Comparison of ENCODE assay signal across 18 mouse cellular contexts in genomic region chr16:95742740-95743030, GRCm38 (mm10). TPM values are rescaled to one million over a fixed set of nuclear protein-coding genes. Genes with fewer than 3 reads are reported as not detected.
A peak's percentile ranks its signal among the peaks of the same experiment; 100 is the strongest.
DNase-seq lines count a peak whose midpoint lies in the region; ATAC-seq and TF ChIP-seq lines count a peak whose summit lies in the region.
"Had no signal": no experiment of that assay in that cellular context is flagged by ENCODE, and none has a peak within 500 bp of the region (broad histone marks: within the 10 kb centered on the region; RNA-seq: fewer than 3 reads in every experiment).

No protein-coding gene starts in this region.

- no peak for DNase-seq in gastrocnemius, adult 2 months
- no peak for DNase-seq in gastrocnemius, postnatal 36 days
- no peak for DNase-seq in kidney, adult 11 months
- peak; percentile 36 for DNase-seq in A20 (ENCODE audit: low read depth, low spot score)
- DNase-seq in thymus, adult 18-20 months: no peak
- DNase-seq in cerebellum, adult 9-11 months: no peak
- DNase-seq: adrenal gland, postnatal 10 days; cerebellum, adult 11-12 months; gastrocnemius, postnatal 25 days; right cerebral cortex, adult 18-20 months; thymus, postnatal 14 days had no signal

- ATAC-seq in kidney, embryonic 16.5 days (ENCODE audit: low FRiP score, low TSS enrichment): peak; percentile 55; the same call in 1 of the 2 replicates
- ATAC-seq in intestine, embryonic 15.5 days: no peak
- ATAC-seq: midbrain, embryonic 16.5 days had no signal

- H3K4me3 ChIP-seq in gastrocnemius, adult 2 months: no peak overlapping the region
- no peak overlapping the region for H3K4me3 ChIP-seq in kidney, embryonic 16.5 days (ENCODE audit: low read length)
- no peak overlapping the region for H3K4me3 ChIP-seq in intestine, embryonic 15.5 days (replicated peaks)
- H3K4me3 ChIP-seq: embryonic facial prominence, embryonic 15.5 days; forebrain, embryonic 12.5 days; heart, embryonic 13.5 days; limb, embryonic 15.5 days had no signal

- intact Hi-C loops in gastrocnemius, adult 2 months (cut with DNase I): loop anchor here (5.0 kb wide), 1 partner anchor 40 kb away; the partner anchor contains the start of gene Ets2
- intact Hi-C loops in gastrocnemius, postnatal 36 days (cut with DNase I): no loop called here

- H3K27ac ChIP-seq in gastrocnemius, adult 2 months: peak overlapping the region; percentile 69
- 0 out of 2 replicates have a peak overlapping the region, but pooled peaks have one; percentile 61 for H3K27ac ChIP-seq in kidney, embryonic 16.5 days (ENCODE audit: low read length)
- peak overlapping the region; percentile 61 for H3K27ac ChIP-seq in intestine, embryonic 15.5 days
- H3K27ac ChIP-seq: embryonic facial prominence, embryonic 15.5 days; forebrain, embryonic 12.5 days; heart, embryonic 13.5 days; limb, embryonic 15.5 days had no signal

- peaks cover 19% of the 10 kb centered on the region for H3K4me1 ChIP-seq in kidney, embryonic 16.5 days (ENCODE audit: insufficient read depth, low read length)
- H3K4me1 ChIP-seq in intestine, embryonic 15.5 days (replicated peaks): peaks cover 8% of the 10 kb centered on the region; the same call in 1 of the 2 replicates
- H3K4me1 ChIP-seq: forebrain, embryonic 12.5 days had no signal

- no peaks in the 10 kb centered on the region for H3K27me3 ChIP-seq in kidney, embryonic 16.5 days (ENCODE audit: insufficient read depth, low read length)
- H3K27me3 ChIP-seq in intestine, embryonic 15.5 days (replicated peaks): no peaks in the 10 kb centered on the region
- H3K27me3 ChIP-seq: embryonic facial prominence, embryonic 15.5 days; forebrain, embryonic 12.5 days; heart, embryonic 13.5 days; limb, embryonic 15.5 days had no signal

- no peak overlapping the region for H3K4me2 ChIP-seq in kidney, embryonic 16.5 days (replicated peaks; ENCODE audit: low read depth, low read length)
- H3K4me2 ChIP-seq in intestine, embryonic 15.5 days (replicated peaks): 0 out of 2 replicates have a peak overlapping the region, but pooled peaks have one; percentile 15
- H3K4me2 ChIP-seq: embryonic facial prominence, embryonic 15.5 days; forebrain, embryonic 12.5 days; heart, embryonic 13.5 days; limb, embryonic 15.5 days had no signal

- no peaks in the 10 kb centered on the region for H3K36me3 ChIP-seq in kidney, embryonic 16.5 days (ENCODE audit: insufficient read depth, low read length)
- no peaks in the 10 kb centered on the region for H3K36me3 ChIP-seq in intestine, embryonic 15.5 days
- H3K36me3 ChIP-seq: embryonic facial prominence, embryonic 15.5 days; forebrain, embryonic 12.5 days; heart, embryonic 13.5 days; limb, embryonic 15.5 days had no signal

- H3K9me3 ChIP-seq in kidney, embryonic 16.5 days (ENCODE audit: low read length): no peaks in the 10 kb centered on the region
- no peaks in the 10 kb centered on the region for H3K9me3 ChIP-seq in intestine, embryonic 15.5 days
- H3K9me3 ChIP-seq: embryonic facial prominence, embryonic 15.5 days; forebrain, embryonic 12.5 days; heart, embryonic 13.5 days; limb, embryonic 15.5 days had no signal

- whole genome bisulfite sequencing in kidney, embryonic 16.5 days: 9% methylated on average over 6 of the region's 6 CpGs
- 25% methylated on average over 6 of the region's 6 CpGs for WGBS in intestine, embryonic 15.5 days

- no peak overlapping the region for H3K9ac ChIP-seq in kidney, embryonic 16.5 days (replicated peaks; ENCODE audit: low read length)
- H3K9ac ChIP-seq in intestine, embryonic 15.5 days: no peak overlapping the region
- H3K9ac ChIP-seq: embryonic facial prominence, embryonic 15.5 days; forebrain, embryonic 12.5 days; heart, embryonic 13.5 days; limb, embryonic 15.5 days had no signal

- no peak for TF ChIP-seq CTCF in gastrocnemius, adult 2 months (IDR thresholded peaks at IDR 0.05)

RNA-seq across cellular contexts. Expression of gene Ets2, which starts 40.8 kb away (rescaled TPM):
- 10 to 100 TPM; 22.7 to 41.9 TPM for total RNA-seq in gastrocnemius, adult 2 months (2021)
- total RNA-seq in gastrocnemius, postnatal 36 days (2021): 10 to 100 TPM; 29.7 to 33.0 TPM
- 69.3 and 72.7 TPM in 2 replicates for polyA plus RNA-seq in kidney, embryonic 16.5 days (2015; fragmentation: Nextera tagmentation; extraction: Ambion mirVana)
- 59.5 and 64.7 TPM in 2 replicates for polyA plus RNA-seq in intestine, embryonic 15.5 days (2015; fragmentation: Nextera tagmentation; extraction: Ambion mirVana)
